Mouse (Mus musculus) hindbrain, postnatal 0 days (tissue): ENCODE results near the gene Slc43a2. TPM values are rescaled to one million over a fixed set of nuclear protein-coding genes. Genes with fewer than 3 reads are reported as not detected.

ENCODE experiments used
- ATAC-seq: fragments of 200-750 bp; cut with Nextera tagmentation; 2 replicates; pipeline ENCODE4 v1.8.0; 2017; ENCODE audit warnings: mild to moderate bottlenecking, moderate TSS enrichment, moderate library complexity
- DNase-seq: peaks from one replicate; pipeline ENCODE4 v3.0.0-alpha.2; 2015; ENCODE audit warnings: low spot score
- H3K27ac ChIP-seq: fragments of 300-500 bp; sonication (generic); 2 replicates; pipeline ENCODE4 v1.5.1; 2014; ENCODE audit warnings: mild to moderate bottlenecking
- H3K27me3 ChIP-seq: fragments of 300-500 bp; sonication (generic); 2 replicates; pipeline ENCODE4 v1.6.1; 2014; ENCODE audit warnings: low read length, mixed read lengths; ENCODE audit not compliant: insufficient read depth
- H3K36me3 ChIP-seq: fragments of 300-500 bp; sonication (generic); 2 replicates; pipeline ENCODE4 v1.6.1; 2014; ENCODE audit warnings: low read length, mixed read lengths; ENCODE audit not compliant: insufficient read depth
- H3K4me1 ChIP-seq: fragments of 300-500 bp; sonication (generic); 2 replicates; pipeline ENCODE4 v1.6.1; 2014; ENCODE audit warnings: antibody characterized with exemption, low read length, mixed read lengths; ENCODE audit not compliant: insufficient read depth
- H3K4me2 ChIP-seq: fragments of 300-500 bp; sonication (generic); 2 replicates; pipeline ENCODE4 v1.6.1; 2014; ENCODE audit warnings: low read depth, mild to moderate bottlenecking, low read length, moderate library complexity, mixed read lengths
- H3K4me3 ChIP-seq: fragments of 300-500 bp; sonication (generic); 2 replicates; pipeline ENCODE4 v1.5.1; 2014; ENCODE audit warnings: low read length
- H3K9ac ChIP-seq: fragments of 300-500 bp; sonication (generic); replicated peaks from 2 replicates; pipeline ENCODE4 v1.6.1; 2014; ENCODE audit warnings: mild to moderate bottlenecking, low read length, moderate library complexity, mixed read lengths
- H3K9me3 ChIP-seq: fragments of 300-500 bp; sonication (generic); 2 replicates; pipeline ENCODE4 v1.6.1; 2016; ENCODE audit warnings: low read length, mixed read lengths
- CTCF ChIP-seq: IDR thresholded peaks from 2 replicates; pipeline ENCODE4 v1.5.1; 2016; ENCODE audit warnings: antibody characterized with exemption, control low read depth, low read depth
- WGBS: fragments of 180-500 bp; shearing (Covaris S2); extraction: QIAGEN DNeasy Blood & Tissue Kit; methylation state at CpG from one replicate; pipeline ENCODE4 v1.1.7; 2014; 5-methylcytosine and 5-hydroxymethylcytosine counted together
- polyA plus RNA-seq: library from polyadenylated mRNA; unstranded; fragments of >200 nt; fragmentation: Nextera tagmentation; extraction: Ambion mirVana; gene quantifications from 2 replicates; pipeline ENCODE4 v1.2.1, GENCODE M21; 2015
- total RNA-seq: library from RNA; depleted of rRNA; stranded (reverse); fragments of >200 nt; gene quantifications from 2 replicates; pipeline ENCODE4 v1.2.3, GENCODE M21; 2014

The Slc43a2 gene
- total and polyA plus RNA-seq, 2 experiments from 2014 or later: 17.8 to 31.3 TPM

GRCm38 (mm10) chr11:75566276-75567196, 35.0 kb downstream of the Slc43a2 start:
- 73% methylated on average over 13 of the region's 13 CpGs for WGBS
- Histone ChIP-seq H3K4me1 (no peaks in the 10 kb centered on the region), H3K36me3 (peaks cover 32% of the 10 kb centered on the region), H3K9ac (no peak overlapping the region), H3K4me2 (no peak overlapping the region), H3K27me3 (no peaks in the 10 kb centered on the region), H3K9me3 (no peaks in the 10 kb centered on the region), H3K27ac (no peak overlapping the region), H3K4me3 (no peak overlapping the region)
- ATAC-seq (no peak), DNase-seq (no peak)
- TF ChIP-seq CTCF: no peak

- Histone ChIP-seq H3K4me2 (no peak overlapping the region), H3K4me3 (no peak overlapping the region), H3K36me3 (peaks cover 30% of the 10 kb centered on the region), H3K27me3 (no peaks in the 10 kb centered on the region), H3K4me1 (peaks cover 4% of the 10 kb centered on the region; the same call in 1 of the 2 replicates), H3K27ac (no peak overlapping the region), H3K9me3 (no peaks in the 10 kb centered on the region), H3K9ac (no peak overlapping the region)
- no peak for TF ChIP-seq CTCF
- WGBS: 70% methylated on average over 9 of the region's 9 CpGs
- ATAC-seq (no peak), DNase-seq (no peak)
Observed at GRCm38 (mm10) chr11:75567346-75568114, 36.0 kb downstream of the Slc43a2 start.

GRCm38 (mm10) chr11:75568115-75568511, 36.6 kb downstream of the Slc43a2 start:
- Histone ChIP-seq H3K9me3 (no peaks in the 10 kb centered on the region), H3K4me1 (peaks cover 10% of the 10 kb centered on the region; the same call in 1 of the 2 replicates), H3K36me3 (peaks cover 25% of the 10 kb centered on the region), H3K27me3 (no peaks in the 10 kb centered on the region), H3K9ac (no peak overlapping the region), H3K27ac (no peak overlapping the region), H3K4me3 (no peak overlapping the region), H3K4me2 (no peak overlapping the region)
- ATAC-seq (no peak), DNase-seq (no peak)
- no peak for TF ChIP-seq CTCF
- 80% methylated on average over 6 of the region's 6 CpGs for WGBS

GRCm38 (mm10) chr11:75568962-75569361, 37.5 kb downstream of the Slc43a2 start:
- no peaks in the 10 kb centered on the region for H3K27me3 ChIP-seq
- no peak for TF ChIP-seq CTCF
- no peaks in the 10 kb centered on the region for H3K9me3 ChIP-seq
- H3K4me1 ChIP-seq: peaks cover 13% of the 10 kb centered on the region; the same call in 1 of the 2 replicates
- H3K4me2 ChIP-seq: no peak overlapping the region
- H3K27ac ChIP-seq: no peak overlapping the region
- ATAC-seq (no peak), DNase-seq (no peak)
- WGBS: 93% methylated on average over 12 of the region's 12 CpGs
- H3K4me3 ChIP-seq: no peak overlapping the region
- peaks cover 19% of the 10 kb centered on the region for H3K36me3 ChIP-seq
- H3K9ac ChIP-seq: no peak overlapping the region

GRCm38 (mm10) chr11:75570375-75571125, 39.1 kb downstream of the Slc43a2 start:
- no peak for ATAC-seq

More at GRCm38 (mm10) chr11:75570375-75571125, 39.1 kb downstream of the Slc43a2 start:
- 87% methylated on average over 17 of the region's 17 CpGs for WGBS
- H3K4me1 ChIP-seq: peaks cover 13% of the 10 kb centered on the region; the same call in 1 of the 2 replicates
- no peak for TF ChIP-seq CTCF
- H3K27ac ChIP-seq: no peak overlapping the region
- no peak for DNase-seq
- H3K4me3 ChIP-seq: no peak overlapping the region
- H3K9me3 ChIP-seq: no peaks in the 10 kb centered on the region
- no peaks in the 10 kb centered on the region for H3K27me3 ChIP-seq
- H3K4me2 ChIP-seq: no peak overlapping the region
- H3K36me3 ChIP-seq: peaks cover 15% of the 10 kb centered on the region
- H3K9ac ChIP-seq: no peak overlapping the region
